Mouse (Mus musculus): Measurements from ENCODE around the gene Kcnb1. TPM values are rescaled to one million over a fixed set of nuclear protein-coding genes. Genes with fewer than 3 reads are reported as not detected.

Kcnb1 gene
- polyA plus RNA-seq, 1 experiment from 2014 or later = 0.60 TPM

GRCm38 (mm10) chr2:167222152-167222551 lies 32.2 kb upstream of the Kcnb1 start:
- no peak; the same call in 1 of the 2 replicates for ATAC-seq (replicated peaks; ENCODE audit: insufficient number of reproducible peaks, insufficient read depth, low FRiP score, low read depth)
- 20% methylated on average over 7 of the region's 7 CpGs for WGBS
- H3K27ac ChIP-seq = no peak overlapping the region
- H3K9me3 ChIP-seq (replicated peaks) = no peaks in the 10 kb centered on the region
- H3K4me1 ChIP-seq (replicated peaks) = peaks cover 3% of the 10 kb centered on the region; the same call in 1 of the 2 replicates
- no peak overlapping the region for H3K4me2 ChIP-seq
- no peak overlapping the region for H3K9ac ChIP-seq
- H3K4me3 ChIP-seq = no peak overlapping the region
- H3K36me3 ChIP-seq = no peaks in the 10 kb centered on the region
- no peaks in the 10 kb centered on the region for H3K27me3 ChIP-seq

GRCm38 (mm10) chr2:167221159-167221845 lies 31.3 kb upstream of the Kcnb1 start:
- no peak for ATAC-seq (replicated peaks; ENCODE audit: insufficient number of reproducible peaks, insufficient read depth, low FRiP score, low read depth)

GRCm38 (mm10) chr2:167220736-167221135 lies 30.8 kb upstream of the Kcnb1 start:
- no peaks in the 10 kb centered on the region for H3K9me3 ChIP-seq (replicated peaks)
- WGBS = 69% methylated on average over 5 of the region's 5 CpGs
- no peak overlapping the region for H3K9ac ChIP-seq
- H3K4me3 ChIP-seq = no peak overlapping the region
- peaks cover 3% of the 10 kb centered on the region; the same call in 1 of the 2 replicates for H3K4me1 ChIP-seq (replicated peaks)
- H3K36me3 ChIP-seq = no peaks in the 10 kb centered on the region
- no peak for ATAC-seq (replicated peaks; ENCODE audit: insufficient number of reproducible peaks, insufficient read depth, low FRiP score, low read depth)
- H3K4me2 ChIP-seq = no peak overlapping the region
- no peaks in the 10 kb centered on the region for H3K27me3 ChIP-seq
- no peak overlapping the region for H3K27ac ChIP-seq

More at GRCm38 (mm10) chr2:167221159-167221845, 31.3 kb upstream of the Kcnb1 start:
- no peak overlapping the region for H3K27ac ChIP-seq
- H3K4me2 ChIP-seq = no peak overlapping the region
- no peak overlapping the region for H3K4me3 ChIP-seq
- no peaks in the 10 kb centered on the region for H3K27me3 ChIP-seq
- H3K9me3 ChIP-seq (replicated peaks) = no peaks in the 10 kb centered on the region
- no peaks in the 10 kb centered on the region for H3K36me3 ChIP-seq
- WGBS = 75% methylated on average over 13 of the region's 13 CpGs
- H3K4me1 ChIP-seq (replicated peaks) = peaks cover 3% of the 10 kb centered on the region; the same call in 1 of the 2 replicates
- H3K9ac ChIP-seq = no peak overlapping the region

- Histone ChIP-seq H3K36me3 (no peaks in the 10 kb centered on the region), H3K27ac (no peak overlapping the region), H3K4me3 (no peak overlapping the region), H3K4me1 (replicated peaks) (peaks cover 3% of the 10 kb centered on the region; the same call in 1 of the 2 replicates), H3K9ac (no peak overlapping the region), H3K9me3 (replicated peaks) (no peaks in the 10 kb centered on the region), H3K27me3 (no peaks in the 10 kb centered on the region), H3K4me2 (no peak overlapping the region)
- 41% methylated on average over 8 of the region's 8 CpGs for WGBS
- peak; percentile 61; the same call in 1 of the 2 replicates for ATAC-seq (replicated peaks; ENCODE audit: insufficient number of reproducible peaks, insufficient read depth, low FRiP score, low read depth)
These were observed 29.3 kb upstream of the Kcnb1 start for GRCm38 (mm10) chr2:167219154-167219775.

GRCm38 (mm10) chr2:167213666-167214065 lies 23.7 kb upstream of the Kcnb1 start:
- H3K9ac ChIP-seq = peak overlapping the region; percentile 0; the same call in 1 of the 2 replicates
- no peaks in the 10 kb centered on the region for H3K27me3 ChIP-seq
- H3K4me2 ChIP-seq = no peak overlapping the region
- H3K9me3 ChIP-seq (replicated peaks) = no peaks in the 10 kb centered on the region
- WGBS = 89% methylated on average over 12 of the region's 12 CpGs
- H3K4me3 ChIP-seq = no peak overlapping the region
- no peaks in the 10 kb centered on the region for H3K36me3 ChIP-seq
- no peak for ATAC-seq (replicated peaks; ENCODE audit: insufficient number of reproducible peaks, insufficient read depth, low FRiP score, low read depth)
- H3K27ac ChIP-seq = no peak overlapping the region
- peaks cover 35% of the 10 kb centered on the region for H3K4me1 ChIP-seq (replicated peaks)

GRCm38 (mm10) chr2:167213076-167213475 lies 23.1 kb upstream of the Kcnb1 start:
- Histone ChIP-seq H3K9me3 (replicated peaks) (no peaks in the 10 kb centered on the region), H3K4me1 (replicated peaks) (peaks cover 41% of the 10 kb centered on the region), H3K9ac (no peak overlapping the region), H3K27ac (peak overlapping the region; percentile 57), H3K4me2 (no peak overlapping the region), H3K36me3 (no peaks in the 10 kb centered on the region), H3K4me3 (no peak overlapping the region), H3K27me3 (no peaks in the 10 kb centered on the region)
- ATAC-seq (replicated peaks; ENCODE audit: insufficient number of reproducible peaks, insufficient read depth, low FRiP score, low read depth) = no peak
- WGBS = 90% methylated on average over 3 of the region's 3 CpGs

GRCm38 (mm10) chr2:167212551-167212950 lies 22.6 kb upstream of the Kcnb1 start:
- H3K4me2 ChIP-seq = no peak overlapping the region
- WGBS = 54% methylated on average over 6 of the region's 6 CpGs
- ATAC-seq (replicated peaks; ENCODE audit: insufficient number of reproducible peaks, insufficient read depth, low FRiP score, low read depth) = peak; percentile 56; the same call in 1 of the 2 replicates
- H3K27ac ChIP-seq = peak overlapping the region; percentile 57
- H3K4me1 ChIP-seq (replicated peaks) = peaks cover 43% of the 10 kb centered on the region
- no peak overlapping the region for H3K9ac ChIP-seq
- H3K9me3 ChIP-seq (replicated peaks) = no peaks in the 10 kb centered on the region
- no peak overlapping the region for H3K4me3 ChIP-seq
- H3K36me3 ChIP-seq = no peaks in the 10 kb centered on the region
- no peaks in the 10 kb centered on the region for H3K27me3 ChIP-seq

GRCm38 (mm10) chr2:167212089-167212488 lies 22.1 kb upstream of the Kcnb1 start:
- peak overlapping the region; percentile 57 for H3K27ac ChIP-seq
- no peak overlapping the region for H3K4me3 ChIP-seq
- no peaks in the 10 kb centered on the region for H3K36me3 ChIP-seq
- WGBS = 90% methylated on average over 3 of the region's 3 CpGs
- ATAC-seq (replicated peaks; ENCODE audit: insufficient number of reproducible peaks, insufficient read depth, low FRiP score, low read depth) = no peak
- no peak overlapping the region for H3K9ac ChIP-seq
- H3K4me1 ChIP-seq (replicated peaks) = peaks cover 43% of the 10 kb centered on the region
- no peaks in the 10 kb centered on the region for H3K9me3 ChIP-seq (replicated peaks)
- no peak overlapping the region for H3K4me2 ChIP-seq
- no peaks in the 10 kb centered on the region for H3K27me3 ChIP-seq

- no peaks in the 10 kb centered on the region for H3K36me3 ChIP-seq
- no peaks in the 10 kb centered on the region for H3K27me3 ChIP-seq
- H3K4me1 ChIP-seq (replicated peaks) = peaks cover 43% of the 10 kb centered on the region
- H3K27ac ChIP-seq = no peak overlapping the region
- no peak for ATAC-seq (replicated peaks; ENCODE audit: insufficient number of reproducible peaks, insufficient read depth, low FRiP score, low read depth)
- H3K9ac ChIP-seq = no peak overlapping the region
- H3K4me2 ChIP-seq = no peak overlapping the region
- H3K4me3 ChIP-seq = no peak overlapping the region
- 61% methylated on average over 9 of the region's 9 CpGs for WGBS
- H3K9me3 ChIP-seq (replicated peaks) = no peaks in the 10 kb centered on the region
These were observed 19.9 kb upstream of the Kcnb1 start for GRCm38 (mm10) chr2:167209900-167210299.

- peak overlapping the region; percentile 13; the same call in 1 of the 2 replicates for H3K4me2 ChIP-seq
- H3K9me3 ChIP-seq (replicated peaks) = no peaks in the 10 kb centered on the region
- H3K27ac ChIP-seq = peak overlapping the region; percentile 46; the same call in 1 of the 2 replicates
- H3K4me3 ChIP-seq = no peak overlapping the region
- no peak for ATAC-seq (replicated peaks; ENCODE audit: insufficient number of reproducible peaks, insufficient read depth, low FRiP score, low read depth)
- H3K9ac ChIP-seq = no peak overlapping the region
- H3K27me3 ChIP-seq = no peaks in the 10 kb centered on the region
- no peaks in the 10 kb centered on the region for H3K36me3 ChIP-seq
- 36% methylated on average over 3 of the region's 3 CpGs for WGBS
- peaks cover 43% of the 10 kb centered on the region for H3K4me1 ChIP-seq (replicated peaks)
These were observed 19.0 kb upstream of the Kcnb1 start for GRCm38 (mm10) chr2:167208984-167209383.

GRCm38 (mm10) chr2:167205918-167206629 lies 16.1 kb upstream of the Kcnb1 start:
- 83% methylated on average over 18 of the region's 18 CpGs for WGBS
- no peak for ATAC-seq (replicated peaks; ENCODE audit: insufficient number of reproducible peaks, insufficient read depth, low FRiP score, low read depth)
- H3K4me1 ChIP-seq (replicated peaks) = peaks cover 24% of the 10 kb centered on the region

More at GRCm38 (mm10) chr2:167205918-167206629, 16.1 kb upstream of the Kcnb1 start:
- H3K27me3 ChIP-seq = peaks cover 13% of the 10 kb centered on the region
- H3K4me3 ChIP-seq = no peak overlapping the region
- H3K36me3 ChIP-seq = no peaks in the 10 kb centered on the region
- no peaks in the 10 kb centered on the region for H3K9me3 ChIP-seq (replicated peaks)
- no peak overlapping the region for H3K4me2 ChIP-seq
- no peak overlapping the region for H3K9ac ChIP-seq
- no peak overlapping the region for H3K27ac ChIP-seq
